In genomic region chrX:134275715-134276114, GRCm38 (mm10) we compare ENCODE assay signal across 8 mouse cellular contexts. TPM values are rescaled to one million over a fixed set of nuclear protein-coding genes. Genes with fewer than 3 reads are reported as not detected.
DNase-seq lines count a peak whose midpoint lies in the region; ATAC-seq lines count a peak whose summit lies in the region.

No protein-coding gene starts in this region.

- no peak overlapping the region for H3K9ac ChIP-seq in forebrain, embryonic 14.5 days (ENCODE audit: low read length)
- peak overlapping the region; percentile 19; the same call in 1 of the 2 replicates for H3K9ac ChIP-seq in intestine, embryonic 16.5 days (ENCODE audit: low read depth, low read length)

- 35% methylated on average over 6 of the region's 6 CpGs for WGBS in forebrain, embryonic 14.5 days
- 29% methylated on average over 6 of the region's 6 CpGs for WGBS in intestine, embryonic 16.5 days
- WGBS in macrophage (ENCODE audit: missing documents) = 53% methylated on average over 5 of the region's 6 CpGs

- H3K4me3 ChIP-seq in forebrain, embryonic 14.5 days (ENCODE audit: low read depth, low read length) = no peak overlapping the region
- H3K4me3 ChIP-seq in intestine, embryonic 16.5 days (ENCODE audit: low read length) = peak overlapping the region; percentile 45
- H3K4me3 ChIP-seq in macrophage (ENCODE audit: inconsistent target) = peak overlapping the region; percentile 41; the same call in 1 of the 2 replicates

- H3K27me3 ChIP-seq in forebrain, embryonic 14.5 days (replicated peaks; ENCODE audit: control insufficient read depth, insufficient read depth, low read length) = no peaks in the 10 kb centered on the region
- H3K27me3 ChIP-seq in intestine, embryonic 16.5 days (replicated peaks; ENCODE audit: control insufficient read depth, insufficient read depth, low read length) = no peaks in the 10 kb centered on the region

- H3K4me1 ChIP-seq in forebrain, embryonic 14.5 days (ENCODE audit: control insufficient read depth, insufficient read depth, low read length) = no peaks in the 10 kb centered on the region
- H3K4me1 ChIP-seq in intestine, embryonic 16.5 days (ENCODE audit: control insufficient read depth, insufficient read depth, low read length) = no peaks in the 10 kb centered on the region

- no peaks in the 10 kb centered on the region for H3K9me3 ChIP-seq in forebrain, embryonic 14.5 days (replicated peaks; ENCODE audit: control insufficient read depth, low read length)
- H3K9me3 ChIP-seq in intestine, embryonic 16.5 days (ENCODE audit: control insufficient read depth, low read length) = no peaks in the 10 kb centered on the region

- peak overlapping the region; percentile 49 for H3K4me2 ChIP-seq in forebrain, embryonic 14.5 days (ENCODE audit: low read length)
- H3K4me2 ChIP-seq in intestine, embryonic 16.5 days (ENCODE audit: low read depth, low read length) = peak overlapping the region; percentile 47

- no peaks in the 10 kb centered on the region for H3K36me3 ChIP-seq in forebrain, embryonic 14.5 days (ENCODE audit: control insufficient read depth, insufficient read depth, low read length)
- H3K36me3 ChIP-seq in intestine, embryonic 16.5 days (ENCODE audit: control insufficient read depth, insufficient read depth, low read length) = no peaks in the 10 kb centered on the region
- H3K36me3 ChIP-seq in macrophage (ENCODE audit: inconsistent target) = no peaks in the 10 kb centered on the region

- no peak; the same call in 1 of the 2 replicates for ATAC-seq in forebrain, embryonic 14.5 days
- peak; percentile 27; the same call in 1 of the 2 replicates for ATAC-seq in intestine, embryonic 16.5 days

- peak; percentile 6 for DNase-seq in gastrocnemius, postnatal 10 days
- no peak for DNase-seq in gastrocnemius, adult 18-20 months (ENCODE audit: low spot score)
- peak; percentile 51 for DNase-seq in NIH3T3 (ENCODE audit: low read depth)
- peak; percentile 34 for DNase-seq in forebrain, embryonic 14.5 days (ENCODE audit: low spot score)
- DNase-seq in T-cell, adult 2 months (ENCODE audit: low spot score) = no peak
- no peak for DNase-seq in layer of hippocampus, adult 8-10 months (ENCODE audit: low spot score in 2 of 2)

- no peak overlapping the region for H3K27ac ChIP-seq in forebrain, embryonic 14.5 days (ENCODE audit: low read depth, low read length)
- peak overlapping the region; percentile 39 for H3K27ac ChIP-seq in intestine, embryonic 16.5 days (ENCODE audit: low read length)
- H3K27ac ChIP-seq in macrophage = no peak overlapping the region

- H3K79me2 ChIP-seq in macrophage (ENCODE audit: inconsistent target) = peaks cover 9% of the 10 kb centered on the region; the same call in 1 of the 2 replicates

RNA-seq across cellular contexts. Expression of gene Trmt2b, which starts 1.1 kb away (rescaled TPM):
- 10 to 100 TPM in 1 of 2 experiments, 1 to 10 TPM in 1; 9.2 to 10.6 TPM for total RNA-seq in gastrocnemius, postnatal 10 days (2021)
- total RNA-seq in gastrocnemius, adult 18-20 months (2021) = 10 to 100 TPM in 1 of 2 experiments, 1 to 10 TPM in 1; 8.3 to 12.3 TPM
- polyA plus RNA-seq in forebrain, embryonic 14.5 days (2014; fragmentation: Nextera tagmentation; extraction: Ambion mirVana) = 8.7 and 9.3 TPM in 2 replicates
- polyA plus RNA-seq in intestine, embryonic 16.5 days (2015; fragmentation: Nextera tagmentation; extraction: Ambion mirVana) = 25.1 and 27.0 TPM in 2 replicates
- 10 to 100 TPM in 20 of 26 experiments, 1 to 10 TPM in 6; 2.1 to 37.9 (median 24.9) TPM for total RNA-seq in macrophage (2018; cell fraction: chromatin; rRNA removed)
- 10 to 100 TPM; 10.8 to 18.6 (median 15.2) TPM for total RNA-seq in macrophage (2018; cell fraction: cytosol; rRNA removed)
- total RNA-seq in macrophage (2018; cell fraction: nucleus; rRNA removed) = 10 to 100 TPM in 16 of 26 experiments, 1 to 10 TPM in 10; 2.9 to 25.4 (median 16.0) TPM
- polyA plus RNA-seq in macrophage (2018) = 13.8 to 16.4 TPM (median 14.4 TPM) in 3 replicates
- total RNA-seq in layer of hippocampus, adult 8-10 months (2022) = 10 to 100 TPM in 2 of 4 experiments, 1 to 10 TPM in 2; 8.7 to 10.6 (median 9.5) TPM

RNA-seq across cellular contexts. Expression of gene Tmem35a, which starts 19.3 kb away (rescaled TPM):
- total RNA-seq in gastrocnemius, postnatal 10 days (2021) = 1 to 10 TPM; 1.5 to 1.7 TPM
- not detected for total RNA-seq in gastrocnemius, adult 18-20 months (2021)
- polyA plus RNA-seq in forebrain, embryonic 14.5 days (2014; fragmentation: Nextera tagmentation; extraction: Ambion mirVana) = 78.0 and 95.9 TPM in 2 replicates
- 3.8 and 4.7 TPM in 2 replicates for polyA plus RNA-seq in intestine, embryonic 16.5 days (2015; fragmentation: Nextera tagmentation; extraction: Ambion mirVana)
- under 1 TPM in 1 of 26 experiments, not detected in 25; 0.44 TPM for total RNA-seq in macrophage (2018; cell fraction: chromatin; rRNA removed)
- under 1 TPM in 1 of 26 experiments, not detected in 25; 0.12 TPM for total RNA-seq in macrophage (2018; cell fraction: cytosol; rRNA removed)
- not detected for total RNA-seq in macrophage (2018; cell fraction: nucleus; rRNA removed)
- not detected in 3 replicates for polyA plus RNA-seq in macrophage (2018)
- total RNA-seq in layer of hippocampus, adult 8-10 months (2022) = 10 to 100 TPM; 50.5 to 64.1 (median 53.3) TPM

RNA-seq across cellular contexts. Expression of gene Cenpi, which starts 32.2 kb away (rescaled TPM):
- total RNA-seq in gastrocnemius, postnatal 10 days (2021) = 1 to 10 TPM; 2.3 to 3.2 TPM
- total RNA-seq in gastrocnemius, adult 18-20 months (2021) = not detected
- polyA plus RNA-seq in forebrain, embryonic 14.5 days (2014; fragmentation: Nextera tagmentation; extraction: Ambion mirVana) = 17.4 and 18.9 TPM in 2 replicates
- polyA plus RNA-seq in intestine, embryonic 16.5 days (2015; fragmentation: Nextera tagmentation; extraction: Ambion mirVana) = 20.3 and 21.2 TPM in 2 replicates
- total RNA-seq in macrophage (2018; cell fraction: chromatin; rRNA removed) = 10 to 100 TPM in 1 of 26 experiments, 1 to 10 TPM in 25; 1.4 to 14.7 (median 4.2) TPM
- 1 to 10 TPM in 24 of 26 experiments, under 1 TPM in 2; 0.76 to 2.6 (median 1.5) TPM for total RNA-seq in macrophage (2018; cell fraction: cytosol; rRNA removed)
- 10 to 100 TPM in 1 of 26 experiments, 1 to 10 TPM in 22, under 1 TPM in 3; 0.76 to 15.1 (median 2.2) TPM for total RNA-seq in macrophage (2018; cell fraction: nucleus; rRNA removed)
- polyA plus RNA-seq in macrophage (2018) = 0.97 to 5.5 TPM (median 4.3 TPM) in 3 replicates
- under 1 TPM; 0.28 to 0.64 (median 0.35) TPM for total RNA-seq in layer of hippocampus, adult 8-10 months (2022)

RNA-seq across cellular contexts. Expression of gene Nox1, which starts 54.0 kb away (rescaled TPM):
- under 1 TPM in 1 of 2 experiments, not detected in 1; 0.28 TPM for total RNA-seq in gastrocnemius, postnatal 10 days (2021)
- not detected for total RNA-seq in gastrocnemius, adult 18-20 months (2021)
- not detected in 2 replicates for polyA plus RNA-seq in forebrain, embryonic 14.5 days (2014; fragmentation: Nextera tagmentation; extraction: Ambion mirVana)
- polyA plus RNA-seq in intestine, embryonic 16.5 days (2015; fragmentation: Nextera tagmentation; extraction: Ambion mirVana) = 0.05 and 0.11 TPM in 2 replicates
- 1 to 10 TPM in 13 of 26 experiments, under 1 TPM in 7, not detected in 6; 0.25 to 3.0 (median 1.6) TPM for total RNA-seq in macrophage (2018; cell fraction: chromatin; rRNA removed)
- total RNA-seq in macrophage (2018; cell fraction: cytosol; rRNA removed) = under 1 TPM in 18 of 26 experiments, not detected in 8; 0.07 to 0.34 (median 0.14) TPM
- total RNA-seq in macrophage (2018; cell fraction: nucleus; rRNA removed) = 1 to 10 TPM in 4 of 26 experiments, under 1 TPM in 9, not detected in 13; 0.23 to 1.8 (median 0.74) TPM
- polyA plus RNA-seq in macrophage (2018) = not detected in 3 replicates
- total RNA-seq in layer of hippocampus, adult 8-10 months (2022) = not detected

Comparison
In these comparisons a context has a peak if more than half of its experiments do, and no peak if none do; other contexts are left out.
1. DNase-seq: peak in gastrocnemius, postnatal 10 days (single experiment), NIH3T3 (single experiment) and forebrain, embryonic 14.5 days (single experiment); none in gastrocnemius, adult 18-20 months (single experiment), T-cell, adult 2 months (single experiment) and layer of hippocampus, adult 8-10 months (0 of 2).
2. RNA of gene Tmem35a, which starts 19.3 kb away (total RNA-seq): 50.5 to 64.1 TPM in layer of hippocampus, adult 8-10 months; 1.5 to 1.7 TPM in gastrocnemius, postnatal 10 days and not detected in gastrocnemius, adult 18-20 months; every median in the first group is over 10 times any median in the second.